Mouse (Mus musculus) cerebellum, adult 2 months (tissue): ENCODE data around the gene Casq1.

Source experiments
- CTCF ChIP-seq: fragments of 200-500 bp; IDR thresholded peaks from 2 replicates; pipeline ENCODE4 v1.5.1; 2011; ENCODE audit warnings: low read depth, mild to moderate bottlenecking, control low read depth, low read length, moderate library complexity, borderline replicate concordance; ENCODE audit not compliant: insufficient read depth
- POLR2A ChIP-seq: fragments of 200-500 bp; IDR thresholded peaks from 2 replicates; pipeline ENCODE4 v1.6.1; 2011; ENCODE audit warnings: low read length, control low read depth, borderline replicate concordance; ENCODE audit not compliant: insufficient read depth

DNA sequence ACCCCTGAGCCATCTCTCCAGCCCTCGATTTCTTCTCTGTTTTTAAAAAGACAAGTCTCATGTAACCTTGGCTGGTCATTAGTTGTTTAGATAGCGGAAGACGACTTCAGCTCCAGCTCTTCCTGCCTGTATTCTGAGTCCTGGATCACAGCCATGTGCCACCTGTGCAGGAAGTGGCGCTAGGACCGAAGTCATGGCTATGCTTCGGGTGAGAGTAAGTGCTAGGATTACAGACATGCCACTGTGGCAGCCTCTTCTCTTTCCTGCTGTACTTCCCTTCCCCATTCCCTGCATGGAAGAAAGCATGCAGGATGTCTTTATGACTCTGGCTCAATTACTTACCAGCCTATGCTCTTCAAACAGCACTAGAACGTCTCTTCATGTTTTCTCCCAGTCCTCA is 40.6 kb downstream of the Casq1 start:
- TF ChIP-seq CTCF (no peak), POLR2A (no peak)
